Mouse (Mus musculus): ENCODE measurements around the gene Metap1. TPM values are rescaled to one million over a fixed set of nuclear protein-coding genes. Genes with fewer than 3 reads are reported as not detected.
A peak's percentile ranks its signal among the peaks of the same experiment; 100 is the strongest.

Gene Metap1
- polyA plus RNA-seq, 1 experiment from 2014 or later = 54.2 TPM

DNA sequence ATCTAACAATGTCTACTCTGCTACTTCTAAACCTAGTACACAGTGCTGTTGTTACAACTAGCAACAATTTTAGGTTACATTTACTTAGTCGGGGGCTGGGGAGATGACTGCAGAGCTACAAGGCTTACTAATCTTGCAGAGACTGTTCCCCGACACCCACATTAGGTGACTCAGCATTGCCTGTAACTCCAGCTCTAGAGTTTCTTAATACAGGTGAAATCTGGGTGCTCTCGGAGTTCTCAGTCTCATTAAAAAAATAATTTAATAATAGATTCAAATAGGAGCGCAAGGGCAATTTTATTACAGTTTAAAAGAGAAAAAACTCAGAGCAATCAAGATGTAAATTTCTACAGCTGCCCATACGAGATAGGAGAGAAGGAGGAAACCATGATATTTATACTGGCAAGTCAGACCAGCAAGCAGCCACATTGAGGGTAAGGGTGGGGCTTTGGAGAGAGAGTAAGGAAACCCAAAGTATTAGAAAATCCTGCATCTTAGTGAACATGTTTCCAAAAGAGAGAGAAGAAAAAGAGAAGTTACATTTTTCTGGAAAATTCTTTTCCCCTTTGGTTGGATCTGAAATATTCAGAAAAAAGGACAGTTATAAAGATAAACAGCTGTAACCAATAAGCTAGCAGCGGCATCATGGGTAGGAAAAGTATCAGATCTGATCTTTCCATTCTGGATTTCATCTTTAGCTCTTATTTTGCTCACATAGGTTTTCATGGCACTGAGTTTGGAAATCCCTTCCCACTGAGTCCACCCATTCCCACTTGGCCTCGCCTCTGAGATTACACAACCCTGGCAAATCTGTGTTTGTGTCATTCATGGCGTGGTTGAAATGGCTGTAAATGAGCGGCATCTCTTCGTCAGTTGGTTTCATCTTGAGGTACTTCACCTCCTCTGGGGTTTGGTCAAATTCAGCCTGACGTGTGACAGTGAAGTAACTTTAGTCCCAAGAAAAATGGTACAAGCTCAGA, 6.1 kb upstream of the Metap1 start:
- Histone ChIP-seq H3K27me3 (ENCODE audit: control insufficient read depth, insufficient read depth, low read length) (no peaks in the 10 kb centered on the region), H3K4me3 (ENCODE audit: low read depth, low read length) (no peak overlapping the region), H3K9ac (replicated peaks; ENCODE audit: low read length) (no peak overlapping the region), H3K4me1 (ENCODE audit: control insufficient read depth, insufficient read depth, low read length) (no peaks in the 10 kb centered on the region), H3K27ac (replicated peaks; ENCODE audit: low read depth, low read length) (no peak overlapping the region), H3K4me2 (ENCODE audit: low read depth, low read length) (no peak overlapping the region), H3K9me3 (replicated peaks; ENCODE audit: control insufficient read depth, low read length) (no peaks in the 10 kb centered on the region), H3K36me3 (replicated peaks; ENCODE audit: control insufficient read depth, insufficient read depth, low read depth, low read length) (no peaks in the 10 kb centered on the region)
- 85% methylated on average over 11 of the region's 11 CpGs for WGBS
- no peak for ATAC-seq (replicated peaks; ENCODE audit: insufficient number of reproducible peaks, low FRiP score, low TSS enrichment, low read depth)
- DNase-seq (ENCODE audit: low spot score) = no peak

DNA sequence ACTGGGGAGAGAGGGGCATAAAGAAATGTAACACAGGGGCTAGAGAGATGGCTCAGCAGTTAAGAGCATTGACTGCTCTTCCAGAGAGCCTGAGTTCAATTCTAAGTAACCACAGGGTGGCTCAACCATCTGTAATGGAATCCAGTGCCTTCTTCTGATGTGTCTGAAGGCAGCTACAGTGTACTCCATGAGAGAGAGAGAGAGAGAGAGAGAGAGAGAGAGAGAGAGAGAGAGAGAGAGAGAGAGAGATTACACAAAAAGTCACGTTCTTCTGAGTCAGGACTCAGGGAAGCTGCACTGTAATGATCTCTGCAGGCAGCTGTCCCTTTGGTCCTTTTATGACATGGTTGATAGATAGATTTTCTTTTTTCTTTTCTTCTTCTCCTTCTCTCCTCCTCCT, 5.2 kb upstream of the Metap1 start:
- H3K27me3 ChIP-seq (ENCODE audit: control insufficient read depth, insufficient read depth, low read length) = no peaks in the 10 kb centered on the region
- H3K9ac ChIP-seq (replicated peaks; ENCODE audit: low read length) = no peak overlapping the region
- no peak overlapping the region for H3K4me3 ChIP-seq (ENCODE audit: low read depth, low read length)
- 71% methylated on average over 1 of the region's 1 CpGs for WGBS
- H3K27ac ChIP-seq (replicated peaks; ENCODE audit: low read depth, low read length) = no peak overlapping the region
- no peak overlapping the region for H3K4me2 ChIP-seq (ENCODE audit: low read depth, low read length)
- H3K36me3 ChIP-seq (replicated peaks; ENCODE audit: control insufficient read depth, insufficient read depth, low read depth, low read length) = no peaks in the 10 kb centered on the region
- ATAC-seq (replicated peaks; ENCODE audit: insufficient number of reproducible peaks, low FRiP score, low TSS enrichment, low read depth) (no peak), DNase-seq (ENCODE audit: low spot score) (no peak)
- no peaks in the 10 kb centered on the region for H3K4me1 ChIP-seq (ENCODE audit: control insufficient read depth, insufficient read depth, low read length)
- no peaks in the 10 kb centered on the region for H3K9me3 ChIP-seq (replicated peaks; ENCODE audit: control insufficient read depth, low read length)

DNA sequence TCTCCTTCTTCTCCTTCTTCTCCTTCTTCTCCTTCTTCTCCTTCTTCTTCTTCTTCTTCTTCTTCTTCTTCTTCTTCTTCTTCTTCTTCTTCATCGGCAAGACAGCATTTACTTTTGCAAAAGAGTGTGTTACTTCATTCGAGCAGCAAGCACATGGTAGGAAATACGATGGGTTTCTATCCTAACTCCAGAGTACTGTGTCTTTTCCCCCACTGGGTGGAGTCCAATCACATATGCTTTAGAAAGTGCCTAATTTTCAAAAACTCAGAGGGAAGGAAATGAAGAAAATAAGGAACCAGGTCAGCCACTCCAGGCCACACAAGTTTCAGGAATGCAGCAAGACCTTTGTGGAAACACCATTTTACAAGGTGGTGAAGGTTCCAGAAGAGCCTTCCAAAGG, 4.4 kb upstream of the Metap1 start:
- ATAC-seq (replicated peaks; ENCODE audit: insufficient number of reproducible peaks, low FRiP score, low TSS enrichment, low read depth) = no peak
- H3K9me3 ChIP-seq (replicated peaks; ENCODE audit: control insufficient read depth, low read length) = no peaks in the 10 kb centered on the region

DNA sequence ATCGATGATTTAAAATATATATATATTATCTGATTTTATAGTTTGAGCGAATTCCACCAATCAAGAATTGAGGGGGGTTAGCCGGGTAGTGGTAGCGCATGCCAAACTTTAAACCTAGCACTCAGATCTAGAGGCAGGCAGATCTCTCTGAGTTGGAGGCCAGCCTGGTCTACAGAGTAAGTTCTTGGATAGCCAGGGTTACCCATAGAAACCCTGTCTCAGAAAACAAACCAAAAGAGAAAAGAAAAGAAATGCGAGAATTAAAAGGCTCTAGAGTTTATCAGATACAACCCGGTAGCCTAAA, 671 bp upstream of the Metap1 start:
- no peak overlapping the region for H3K27ac ChIP-seq (replicated peaks; ENCODE audit: low read depth, low read length)
- ATAC-seq (replicated peaks; ENCODE audit: insufficient number of reproducible peaks, low FRiP score, low TSS enrichment, low read depth) (no peak), DNase-seq (ENCODE audit: low spot score) (no peak)
- 32% methylated on average over 6 of the region's 6 CpGs for WGBS
- peak overlapping the region; percentile 50 for H3K4me2 ChIP-seq (ENCODE audit: low read depth, low read length)
- peak overlapping the region; percentile 51; the same call in 1 of the 2 replicates for H3K9ac ChIP-seq (replicated peaks; ENCODE audit: low read length)
- no peaks in the 10 kb centered on the region for H3K27me3 ChIP-seq (ENCODE audit: control insufficient read depth, insufficient read depth, low read length)
- H3K4me3 ChIP-seq (ENCODE audit: low read depth, low read length) = peak overlapping the region; percentile 91
- H3K4me1 ChIP-seq (ENCODE audit: control insufficient read depth, insufficient read depth, low read length) = no peaks in the 10 kb centered on the region
- no peaks in the 10 kb centered on the region for H3K36me3 ChIP-seq (replicated peaks; ENCODE audit: control insufficient read depth, insufficient read depth, low read depth, low read length)
- no peaks in the 10 kb centered on the region for H3K9me3 ChIP-seq (replicated peaks; ENCODE audit: control insufficient read depth, low read length)

More for the DNA sequence above, 4.4 kb upstream of the Metap1 start:
- H3K4me2 ChIP-seq (ENCODE audit: low read depth, low read length) = no peak overlapping the region
- 80% methylated on average over 3 of the region's 3 CpGs for WGBS
- no peaks in the 10 kb centered on the region for H3K4me1 ChIP-seq (ENCODE audit: control insufficient read depth, insufficient read depth, low read length)
- H3K27ac ChIP-seq (replicated peaks; ENCODE audit: low read depth, low read length) = no peak overlapping the region
- H3K36me3 ChIP-seq (replicated peaks; ENCODE audit: control insufficient read depth, insufficient read depth, low read depth, low read length) = no peaks in the 10 kb centered on the region
- H3K9ac ChIP-seq (replicated peaks; ENCODE audit: low read length) = no peak overlapping the region
- DNase-seq (ENCODE audit: low spot score) = no peak
- no peak overlapping the region for H3K4me3 ChIP-seq (ENCODE audit: low read depth, low read length)
- no peaks in the 10 kb centered on the region for H3K27me3 ChIP-seq (ENCODE audit: control insufficient read depth, insufficient read depth, low read length)

DNA sequence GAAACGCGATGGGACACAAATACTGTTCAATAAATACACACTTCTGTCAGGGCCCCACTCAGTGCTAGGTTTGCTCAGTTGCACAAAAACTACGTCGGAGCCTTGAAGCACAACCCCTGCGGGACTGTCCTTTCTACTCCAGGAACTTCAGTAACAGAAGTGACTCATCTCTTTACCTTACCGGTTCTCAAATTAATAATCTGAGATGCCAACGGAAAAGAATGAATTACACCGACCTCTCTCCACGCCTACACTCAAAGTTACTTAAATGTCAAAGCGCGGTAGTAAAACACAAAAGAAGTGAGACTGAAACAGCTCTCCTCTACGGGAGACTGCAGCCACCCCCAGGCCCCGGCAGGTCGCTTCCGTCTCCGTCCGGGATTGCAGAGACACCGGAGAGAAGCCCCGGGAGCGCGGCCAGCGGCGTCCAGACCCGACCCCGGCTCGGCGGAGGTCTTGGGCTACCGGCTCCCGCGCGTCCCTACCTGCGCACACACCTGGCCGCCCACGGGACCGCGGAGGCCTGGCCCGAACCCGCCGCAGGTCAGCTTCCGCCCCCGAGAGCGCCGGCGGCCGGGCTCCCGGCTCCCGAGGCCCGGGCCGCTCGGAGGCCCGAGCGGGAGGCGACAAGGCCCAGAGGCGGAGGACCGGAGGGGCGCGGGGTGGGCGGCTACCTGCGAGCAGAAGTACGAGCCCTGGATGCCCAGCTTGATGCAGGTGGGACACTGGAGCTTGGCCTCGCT, 560 bp downstream of the Metap1 start:
- peak; percentile 26 for DNase-seq (ENCODE audit: low spot score)
- H3K9ac ChIP-seq (replicated peaks; ENCODE audit: low read length) = peak overlapping the region; percentile 88
- no peak for ATAC-seq (replicated peaks; ENCODE audit: insufficient number of reproducible peaks, low FRiP score, low TSS enrichment, low read depth)

DNA sequence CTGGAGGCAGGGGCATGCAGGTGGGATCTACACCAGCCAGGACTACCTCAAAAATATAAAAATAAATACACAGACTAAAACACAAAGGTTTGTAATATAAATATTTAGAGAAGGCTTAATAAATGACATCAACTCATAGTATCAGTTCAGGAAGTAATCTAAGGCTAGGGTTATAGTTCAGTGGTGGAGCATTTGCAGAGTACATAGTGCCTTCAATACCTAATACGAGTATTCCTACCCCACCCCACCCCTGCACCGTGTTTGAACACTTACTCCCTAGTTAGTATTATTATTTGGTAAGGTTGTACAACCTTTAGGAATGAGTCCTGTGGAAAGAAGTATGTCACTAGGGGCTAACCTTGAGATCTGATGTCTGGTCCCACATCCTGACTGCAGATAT, 6.1 kb downstream of the Metap1 start:
- no peak overlapping the region for H3K4me2 ChIP-seq (ENCODE audit: low read depth, low read length)
- H3K27me3 ChIP-seq (ENCODE audit: control insufficient read depth, insufficient read depth, low read length) = no peaks in the 10 kb centered on the region
- H3K36me3 ChIP-seq (replicated peaks; ENCODE audit: control insufficient read depth, insufficient read depth, low read depth, low read length) = peaks cover 2% of the 10 kb centered on the region; the same call in 1 of the 2 replicates
- H3K27ac ChIP-seq (replicated peaks; ENCODE audit: low read depth, low read length) = no peak overlapping the region
- no peak for ATAC-seq (replicated peaks; ENCODE audit: insufficient number of reproducible peaks, low FRiP score, low TSS enrichment, low read depth)
- no peaks in the 10 kb centered on the region for H3K4me1 ChIP-seq (ENCODE audit: control insufficient read depth, insufficient read depth, low read length)
- no peak for DNase-seq (ENCODE audit: low spot score)
- H3K4me3 ChIP-seq (ENCODE audit: low read depth, low read length) = no peak overlapping the region
- H3K9me3 ChIP-seq (replicated peaks; ENCODE audit: control insufficient read depth, low read length) = no peaks in the 10 kb centered on the region; the same call in 1 of the 2 replicates
- no peak overlapping the region for H3K9ac ChIP-seq (replicated peaks; ENCODE audit: low read length)
- 89% methylated on average over 2 of the region's 2 CpGs for WGBS

More for the DNA sequence above, 560 bp downstream of the Metap1 start:
- peak overlapping the region; percentile 91 for H3K4me3 ChIP-seq (ENCODE audit: low read depth, low read length)
- no peaks in the 10 kb centered on the region for H3K4me1 ChIP-seq (ENCODE audit: control insufficient read depth, insufficient read depth, low read length)
- H3K9me3 ChIP-seq (replicated peaks; ENCODE audit: control insufficient read depth, low read length) = no peaks in the 10 kb centered on the region; the same call in 1 of the 2 replicates
- H3K4me2 ChIP-seq (ENCODE audit: low read depth, low read length) = peak overlapping the region; percentile 72
- H3K27me3 ChIP-seq (ENCODE audit: control insufficient read depth, insufficient read depth, low read length) = no peaks in the 10 kb centered on the region
- H3K36me3 ChIP-seq (replicated peaks; ENCODE audit: control insufficient read depth, insufficient read depth, low read depth, low read length) = peaks cover 2% of the 10 kb centered on the region; the same call in 1 of the 2 replicates
- H3K27ac ChIP-seq (replicated peaks; ENCODE audit: low read depth, low read length) = peak overlapping the region; percentile 62
- WGBS = under 1% methylated on average over 56 of the region's 61 CpGs

DNA sequence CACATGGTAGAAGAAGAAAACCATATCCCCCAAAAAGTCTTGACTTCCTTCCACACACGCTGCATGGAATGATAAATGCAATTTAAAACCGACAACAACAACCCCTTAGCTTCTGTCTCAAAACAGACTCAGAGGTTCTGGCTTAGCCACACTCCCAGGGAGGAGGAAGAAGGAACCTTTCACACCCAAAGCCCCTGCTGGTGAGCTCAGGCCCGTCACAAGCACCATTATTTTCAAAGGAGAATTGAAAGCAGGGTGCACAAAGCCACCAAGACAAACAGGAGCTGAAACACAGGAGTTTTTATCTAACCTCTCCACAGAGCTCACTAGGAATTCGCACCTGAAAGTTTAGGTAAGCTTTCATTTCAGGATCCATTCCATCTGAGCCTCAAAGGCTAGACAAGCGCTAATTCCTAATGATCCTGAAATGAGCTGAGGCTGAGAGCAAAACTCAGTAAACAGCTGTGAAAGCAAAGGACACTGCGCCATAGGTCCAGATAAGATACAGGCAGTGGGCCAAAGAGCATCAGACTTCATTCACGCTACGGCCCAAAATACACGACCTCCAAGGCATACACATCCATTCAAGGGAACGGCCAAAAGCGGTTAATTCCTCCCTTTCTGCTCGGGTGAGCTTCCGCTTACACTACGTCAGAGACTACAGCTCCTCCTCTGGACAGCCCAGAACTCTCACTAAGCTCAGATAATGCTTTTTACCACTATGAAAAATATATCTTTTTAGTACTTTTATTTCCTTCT, 7.6 kb downstream of the Metap1 start:
- H3K36me3 ChIP-seq (replicated peaks; ENCODE audit: control insufficient read depth, insufficient read depth, low read depth, low read length) = peaks cover 2% of the 10 kb centered on the region; the same call in 1 of the 2 replicates
- H3K4me3 ChIP-seq (ENCODE audit: low read depth, low read length) = no peak overlapping the region
- DNase-seq (ENCODE audit: low spot score) (no peak), ATAC-seq (replicated peaks; ENCODE audit: insufficient number of reproducible peaks, low FRiP score, low TSS enrichment, low read depth) (no peak)
- no peaks in the 10 kb centered on the region for H3K27me3 ChIP-seq (ENCODE audit: control insufficient read depth, insufficient read depth, low read length)
- no peak overlapping the region for H3K9ac ChIP-seq (replicated peaks; ENCODE audit: low read length)
- 77% methylated on average over 14 of the region's 14 CpGs for WGBS
- no peak overlapping the region for H3K27ac ChIP-seq (replicated peaks; ENCODE audit: low read depth, low read length)
- no peak overlapping the region for H3K4me2 ChIP-seq (ENCODE audit: low read depth, low read length)
- no peaks in the 10 kb centered on the region for H3K4me1 ChIP-seq (ENCODE audit: control insufficient read depth, insufficient read depth, low read length)
- H3K9me3 ChIP-seq (replicated peaks; ENCODE audit: control insufficient read depth, low read length) = no peaks in the 10 kb centered on the region; the same call in 1 of the 2 replicates

Measured in embryonic facial prominence, embryonic 11.5 days (tissue).